Mouse (Mus musculus) kidney, postnatal 4 days (tissue): ENCODE data around the gene E130308A19Rik.

Source experiments
- DNase-seq, 2 experiments: peaks; one replicate each; pipeline ENCODE4 v3.0.0; 2021; ENCODE audit warnings: mixed read lengths in 2 of 2

Gene E130308A19Rik

DNA sequence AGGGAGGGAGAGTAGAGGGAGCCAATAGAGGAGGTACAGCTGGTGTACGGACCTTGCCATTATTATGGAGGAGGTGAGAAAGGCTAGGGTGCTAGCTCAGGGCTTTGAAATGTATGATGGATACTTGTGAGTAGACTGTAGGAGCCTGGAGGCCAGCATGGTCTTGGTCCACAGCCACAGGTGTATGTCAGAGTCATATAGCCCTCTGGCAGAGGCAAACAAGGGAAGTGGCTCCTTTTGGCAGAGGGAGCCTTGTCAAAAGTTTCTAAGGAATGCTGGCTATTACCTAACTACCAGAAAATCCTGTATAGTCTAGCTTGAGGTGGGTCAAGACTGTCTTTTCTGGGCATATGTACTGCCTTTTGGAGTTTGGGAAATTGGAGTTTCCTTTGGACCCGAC lies 14.7 kb downstream of the E130308A19Rik start:
- no peak for DNase-seq

- DNase-seq, result no peak
These were observed 16.0 kb downstream of the E130308A19Rik start for GRCm38 (mm10) chr4:59642039-59642438.

DNA sequence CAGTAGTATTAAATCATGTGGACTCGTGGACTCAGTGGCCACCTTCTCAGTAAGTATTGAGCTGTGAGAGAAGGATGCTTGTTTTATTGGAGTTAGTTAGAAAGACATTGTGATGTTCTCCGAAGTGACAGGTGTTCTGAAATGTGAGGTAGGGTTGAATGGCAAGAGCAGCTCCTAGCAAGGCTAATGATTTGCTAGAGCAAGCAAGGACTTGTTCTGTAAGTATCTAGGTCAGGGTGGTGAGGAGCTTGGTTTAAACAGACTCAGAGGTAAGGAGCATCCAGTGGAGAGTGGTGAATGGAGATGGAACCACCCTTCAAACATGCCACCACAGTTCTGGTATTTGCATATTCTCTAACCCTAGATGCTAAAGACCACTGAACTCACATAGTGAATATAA lies 16.6 kb downstream of the E130308A19Rik start:
- no peak for DNase-seq

GRCm38 (mm10) chr4:59644431-59644830 lies 18.4 kb downstream of the E130308A19Rik start:
- DNase-seq, result no peak

DNA sequence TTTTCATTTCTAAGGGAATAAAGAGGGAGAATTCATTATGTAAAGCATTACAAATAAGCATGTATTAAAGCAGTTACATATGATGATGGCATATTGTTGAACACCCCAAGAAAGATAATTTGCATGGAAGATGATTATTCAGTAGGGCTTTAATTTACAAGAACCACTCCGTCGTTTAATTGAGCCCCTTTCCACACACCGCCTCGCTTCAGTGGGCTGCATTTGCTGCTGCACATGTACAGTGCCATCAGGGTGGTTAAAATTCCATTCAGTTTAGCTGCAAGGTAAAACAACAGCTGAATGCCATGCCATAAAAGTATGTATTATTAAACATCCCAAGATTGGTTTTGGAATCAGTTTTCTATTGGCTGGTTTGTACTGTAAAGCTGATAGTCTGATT lies 19.0 kb downstream of the E130308A19Rik start:
- peak in 1 of 2 experiments; percentile 21 for DNase-seq

DNA sequence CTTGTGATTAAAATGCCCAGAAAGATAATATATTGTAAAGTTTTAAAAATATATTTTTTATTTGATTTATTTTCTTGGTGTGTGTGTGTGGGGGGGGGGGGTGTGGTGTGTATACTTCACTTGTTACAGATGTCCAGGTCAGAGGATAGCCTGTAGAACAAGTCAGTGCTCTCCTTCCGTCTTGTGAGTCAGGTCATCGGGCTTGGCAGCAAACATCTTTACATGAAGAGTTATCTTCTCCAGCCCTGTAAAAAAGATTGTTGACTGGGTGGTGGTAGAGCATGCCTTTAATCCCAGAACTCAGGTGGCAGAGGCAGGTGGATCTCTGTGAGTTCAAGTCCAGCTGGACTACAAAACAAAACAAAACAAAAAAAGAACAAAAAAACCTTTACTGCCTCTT lies 19.6 kb downstream of the E130308A19Rik start:
- no peak for DNase-seq

- DNase-seq, result no peak
These were observed 20.1 kb downstream of the E130308A19Rik start for GRCm38 (mm10) chr4:59646020-59646696.

DNA sequence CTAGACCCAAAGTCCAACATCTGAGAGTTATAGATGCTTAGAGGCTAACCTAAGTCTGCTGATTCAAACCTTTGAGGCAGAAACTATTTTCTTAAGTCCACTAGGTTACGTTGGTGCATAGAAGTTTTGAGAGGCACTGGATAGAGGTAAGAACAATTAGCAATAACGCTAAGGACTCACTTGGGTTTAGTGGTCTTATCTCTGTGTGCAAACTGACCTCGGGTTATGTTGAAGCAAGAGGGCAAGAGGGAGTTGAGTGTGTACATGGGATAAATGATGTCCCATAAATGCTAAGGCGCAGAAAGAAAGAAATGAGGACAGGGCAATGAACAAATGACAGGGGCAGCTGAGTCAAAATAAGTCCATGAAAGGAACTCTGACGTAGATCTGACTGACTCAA lies 23.1 kb downstream of the E130308A19Rik start:
- DNase-seq, result no peak

DNA sequence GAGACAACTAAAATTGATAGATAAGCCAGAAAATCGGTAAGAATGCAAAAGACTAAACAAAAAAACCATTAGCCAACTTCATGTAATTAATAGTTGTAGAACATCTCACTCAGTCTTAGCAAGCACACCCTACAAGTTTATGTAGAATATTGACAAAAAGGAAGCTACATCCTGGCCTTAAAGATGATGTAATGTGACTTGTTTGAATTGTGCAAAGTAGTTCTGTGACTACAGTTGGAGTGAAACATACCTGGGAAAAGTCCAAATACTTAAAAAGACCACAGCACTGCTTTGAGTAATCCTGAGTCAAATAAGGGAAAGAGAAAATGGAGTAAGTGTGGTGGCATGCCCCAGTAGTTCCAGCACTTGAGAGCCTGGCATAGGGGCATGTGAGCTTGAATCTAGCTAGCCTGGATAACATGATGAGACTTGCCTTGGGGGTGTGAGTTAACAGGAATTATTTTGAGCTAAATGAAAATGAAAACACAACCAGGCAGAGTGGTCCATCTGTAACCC lies 26.2 kb downstream of the E130308A19Rik start:
- no peak for DNase-seq

- no peak for DNase-seq
These were observed 30.1 kb downstream of the E130308A19Rik start for GRCm38 (mm10) chr4:59656061-59656642.

- DNase-seq, result no peak
These were observed 36.2 kb downstream of the E130308A19Rik start for GRCm38 (mm10) chr4:59662163-59662562.

DNA sequence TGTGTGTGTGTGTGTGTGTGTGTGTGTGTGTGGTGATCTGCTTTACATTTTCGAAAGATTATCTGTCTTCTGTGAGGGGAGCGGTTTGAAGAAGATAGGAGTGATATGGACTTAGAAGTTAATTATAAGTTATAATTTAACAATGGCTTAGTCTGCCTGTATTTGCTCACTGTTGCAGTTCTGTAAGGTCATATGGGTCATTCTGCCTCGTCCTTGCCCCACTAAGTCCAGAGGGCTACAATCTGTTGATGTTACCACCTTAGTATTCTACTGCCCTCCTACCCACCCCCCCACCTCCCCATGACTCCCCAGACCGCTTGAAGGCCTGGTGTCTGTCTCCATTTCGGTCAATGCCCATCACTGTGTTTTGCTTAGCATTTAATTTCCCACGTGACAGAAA lies 37.4 kb downstream of the E130308A19Rik start:
- no peak for DNase-seq

DNA sequence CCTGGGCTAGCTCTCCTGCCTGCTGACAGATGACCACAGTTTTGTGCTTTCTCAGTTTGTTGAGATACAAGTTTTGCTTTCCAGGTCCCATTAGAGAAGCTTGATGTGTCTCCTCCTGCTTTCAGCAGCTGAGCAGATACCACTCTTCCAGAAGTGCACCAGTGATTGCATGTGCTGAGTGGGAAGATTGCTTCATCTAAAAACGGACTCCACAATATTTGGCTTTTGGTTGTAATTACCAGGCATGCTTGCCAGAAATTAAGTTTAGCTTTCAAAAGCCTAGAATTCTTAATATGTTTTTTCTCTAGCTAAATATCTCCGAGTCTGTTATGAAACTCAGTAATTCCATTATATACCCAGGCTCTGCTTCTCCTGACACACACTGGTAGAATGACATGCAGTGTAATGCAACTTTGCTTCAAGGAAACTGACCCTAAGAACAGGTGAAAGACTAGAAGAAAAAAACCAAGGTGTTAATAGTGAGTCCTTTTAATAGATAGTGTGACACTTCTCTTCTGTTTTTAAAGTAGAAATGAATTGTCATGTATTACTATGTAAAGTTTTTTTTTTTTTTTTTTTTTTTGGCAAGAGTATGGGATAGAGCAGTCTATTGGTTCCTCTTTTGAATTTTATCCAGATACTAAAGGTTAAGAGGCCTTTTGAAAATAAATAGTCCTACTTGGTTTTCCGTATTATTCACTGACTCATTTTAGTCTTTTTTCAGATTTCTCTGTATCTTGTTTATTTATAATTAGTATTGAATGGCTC lies 40.7 kb downstream of the E130308A19Rik start:
- no peak for DNase-seq

- no peak for DNase-seq
These were observed 42.0 kb downstream of the E130308A19Rik start for GRCm38 (mm10) chr4:59668050-59668449.

DNA sequence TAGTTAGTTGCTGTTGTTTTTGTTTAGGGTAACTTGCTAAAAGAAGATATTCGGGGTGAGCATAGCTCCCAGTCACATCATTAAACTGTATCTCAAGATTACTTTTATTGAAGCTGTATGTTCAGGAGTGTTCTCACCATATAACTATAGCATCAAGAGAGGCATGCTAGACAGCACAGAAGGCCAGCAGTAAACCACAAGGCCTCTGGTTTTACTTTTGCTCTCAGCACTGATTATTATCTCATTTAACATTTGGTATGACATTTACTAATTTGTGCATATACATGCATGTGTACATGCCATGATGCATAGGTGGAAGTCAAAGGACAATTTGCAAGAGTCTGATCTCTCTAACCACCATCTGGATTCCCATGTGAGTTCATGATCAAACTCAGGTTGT lies 43.1 kb downstream of the E130308A19Rik start:
- no peak for DNase-seq

GRCm38 (mm10) chr4:59670015-59670414 lies 44.0 kb downstream of the E130308A19Rik start:
- DNase-seq, result no peak

GRCm38 (mm10) chr4:59673423-59674117 lies 47.6 kb downstream of the E130308A19Rik start:
- no peak for DNase-seq

GRCm38 (mm10) chr4:59674929-59675679 lies 49.1 kb downstream of the E130308A19Rik start:
- DNase-seq, result no peak

- DNase-seq, result no peak
These were observed 49.7 kb downstream of the E130308A19Rik start for GRCm38 (mm10) chr4:59675699-59676098.

GRCm38 (mm10) chr4:59681383-59681782 lies 55.4 kb downstream of the E130308A19Rik start:
- DNase-seq, result no peak

DNA sequence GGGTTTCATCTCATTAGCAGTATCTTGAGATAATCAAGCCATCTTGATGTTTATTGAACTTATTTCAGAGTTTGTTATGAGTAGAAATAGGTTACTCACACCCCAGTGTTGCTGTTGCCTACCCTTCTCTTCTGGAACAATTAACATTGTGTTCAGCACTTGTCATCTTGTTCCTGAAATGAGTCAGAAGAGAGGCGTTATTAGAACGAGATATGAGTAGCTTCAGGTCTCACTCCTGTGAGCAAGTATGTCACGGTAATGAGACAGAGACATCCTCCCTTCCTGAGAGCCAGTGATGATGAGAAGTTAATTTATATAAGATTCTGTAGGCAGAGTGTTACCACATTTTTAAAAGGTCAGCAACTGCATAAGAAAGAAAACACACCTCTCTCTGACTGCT lies 56.5 kb downstream of the E130308A19Rik start:
- DNase-seq, result no peak

- DNase-seq, result no peak
These were observed 56.9 kb downstream of the E130308A19Rik start for GRCm38 (mm10) chr4:59682950-59683349.
